Mouse (Mus musculus) MEL (cell line): ENCODE data around the gene Tnrc6c. TPM values are rescaled to one million over a fixed set of nuclear protein-coding genes. Genes with fewer than 3 reads are reported as not detected.

Experiments
- DNase-seq: peaks from one replicate; pipeline ENCODE4 v3.0.0; 2011; ENCODE audit warnings: low read depth, low spot score
- H3K27ac ChIP-seq: 2 replicates; pipeline ENCODE4 v1.5.1; 2012; ENCODE audit warnings: low read depth, mild to moderate bottlenecking, control low read depth, low read length, moderate library complexity; ENCODE audit not compliant: control insufficient read depth
- H3K27me3 ChIP-seq, 2 experiments: fragments of 150-350 bp in 1 of 2; sonication (generic) in 1 of 2; 2 replicates each; pipeline ENCODE4 v1.6.1; 2012; ENCODE audit warnings: low read length in 2 of 2, mild to moderate bottlenecking in 2 of 2, improper control_type of control experiment in 1 of 2, moderate library complexity in 1 of 2; ENCODE audit not compliant: insufficient read depth in 2 of 2, control insufficient read depth in 1 of 2
- H3K36me3 ChIP-seq, 2 experiments: 2 replicates each; pipeline ENCODE4 v1.6.1; 2012 to 2014; ENCODE audit warnings: low read length in 2 of 2, improper control_type of control experiment in 1 of 2, inconsistent platforms in 1 of 2, mild to moderate bottlenecking in 1 of 2; ENCODE audit not compliant: insufficient read depth in 2 of 2, control insufficient read depth in 1 of 2
- H3K4me1 ChIP-seq, 2 experiments: fragments of 150-350 bp in 1 of 2; sonication (generic) in 1 of 2; 2 replicates each; pipeline ENCODE4 v1.6.1; 2012; ENCODE audit warnings: low read length in 2 of 2, improper control_type of control experiment in 1 of 2, mild to moderate bottlenecking in 1 of 2; ENCODE audit not compliant: insufficient read depth in 2 of 2, control insufficient read depth in 1 of 2
- H3K4me3 ChIP-seq, 2 experiments: fragments of 150-350 bp in 1 of 2; sonication (generic) in 1 of 2; 2 replicates each; pipeline ENCODE4 v1.5.1; 2012; ENCODE audit warnings: low read depth in 2 of 2, low read length in 2 of 2, mild to moderate bottlenecking in 2 of 2, moderate library complexity in 2 of 2, control low read depth in 1 of 2, improper control_type of control experiment in 1 of 2; ENCODE audit not compliant: control insufficient read depth in 1 of 2, insufficient read depth in 1 of 2
- H3K79me2 ChIP-seq: 2 replicates; pipeline ENCODE4 v1.6.1; 2012; ENCODE audit warnings: mild to moderate bottlenecking, low read length, moderate library complexity; ENCODE audit not compliant: control insufficient read depth, poor library complexity, insufficient read depth
- H3K9ac ChIP-seq: 2 replicates; pipeline ENCODE4 v1.6.1; 2012; ENCODE audit warnings: low read depth, mild to moderate bottlenecking, control low read depth, low read length, moderate library complexity; ENCODE audit not compliant: control insufficient read depth, poor library complexity, severe bottlenecking
- H3K9me3 ChIP-seq: fragments of 150-350 bp; sonication (generic); replicated peaks from 2 replicates; pipeline ENCODE4 v1.6.1; 2012; ENCODE audit warnings: mild to moderate bottlenecking, low read length, improper control_type of control experiment, moderate library complexity; ENCODE audit not compliant: insufficient read depth
- E2F4 ChIP-seq: IDR thresholded peaks from 2 replicates; pipeline ENCODE4 v1.6.1; 2011; ENCODE audit warnings: low read depth, low read length, improper control_type of control experiment, borderline replicate concordance
- EP300 ChIP-seq, 2 experiments: IDR thresholded peaks; 2 replicates each; pipeline ENCODE4 v1.6.1; 2011; ENCODE audit warnings: improper control_type of control experiment in 2 of 2, low read length in 2 of 2, low read depth in 1 of 2, mild to moderate bottlenecking in 1 of 2
- ETS1 ChIP-seq: IDR thresholded peaks from 2 replicates; pipeline ENCODE4 v1.6.1; 2012; ENCODE audit warnings: low read depth, mild to moderate bottlenecking, inconsistent platforms, low read length, improper control_type of control experiment, moderate library complexity
- GABPA ChIP-seq: IDR thresholded peaks from 2 replicates; pipeline ENCODE4 v1.6.1; 2012; ENCODE audit warnings: low read depth, mild to moderate bottlenecking, inconsistent platforms, low read length, improper control_type of control experiment, moderate library complexity
- JUND ChIP-seq: IDR thresholded peaks from 2 replicates; pipeline ENCODE4 v1.6.1; 2011; ENCODE audit warnings: low read depth, mild to moderate bottlenecking, improper control_type of control experiment, low read length
- MAZ ChIP-seq: IDR thresholded peaks from 2 replicates; pipeline ENCODE4 v1.6.1; 2012; ENCODE audit warnings: low read depth, mild to moderate bottlenecking, inconsistent platforms, low read length, improper control_type of control experiment
- MXI1 ChIP-seq: IDR thresholded peaks from 2 replicates; pipeline ENCODE4 v1.6.1; 2011; ENCODE audit warnings: mild to moderate bottlenecking, low read depth, low read length, improper control_type of control experiment
- MYB ChIP-seq: IDR thresholded peaks from 2 replicates; pipeline ENCODE4 v1.6.1; 2011; ENCODE audit warnings: mild to moderate bottlenecking, low read depth, low read length, improper control_type of control experiment
- MYC ChIP-seq: IDR thresholded peaks from 2 replicates; pipeline ENCODE4 v1.6.1; 2011; ENCODE audit warnings: low read depth, mild to moderate bottlenecking, low read length, improper control_type of control experiment, moderate library complexity
- NELFE ChIP-seq: IDR thresholded peaks from 2 replicates; pipeline ENCODE4 v1.6.1; 2011; ENCODE audit warnings: low read depth, low read length, improper control_type of control experiment
- POLR2AphosphoS2 ChIP-seq: IDR thresholded peaks from 2 replicates; pipeline ENCODE4 v1.6.1; 2011; ENCODE audit warnings: low read length, improper control_type of control experiment
- SIN3A ChIP-seq: IDR thresholded peaks from 2 replicates; pipeline ENCODE4 v1.6.1; 2012; ENCODE audit warnings: low read length, improper control_type of control experiment, inconsistent platforms
- TBP ChIP-seq: IDR thresholded peaks from 2 replicates; pipeline ENCODE4 v1.8.0; 2011; ENCODE audit warnings: low read depth, low read length, improper control_type of control experiment
- TCF12 ChIP-seq: IDR thresholded peaks from 2 replicates; pipeline ENCODE4 v1.6.1; 2014; ENCODE audit warnings: low read depth, mild to moderate bottlenecking, inconsistent platforms, low read length, improper control_type of control experiment, moderate library complexity
- USF1 ChIP-seq: IDR thresholded peaks from 2 replicates; pipeline ENCODE4 v1.6.1; 2014; ENCODE audit warnings: low read depth, mild to moderate bottlenecking, inconsistent platforms, low read length, improper control_type of control experiment, moderate library complexity
- ZMIZ1 ChIP-seq: IDR thresholded peaks from 2 replicates; pipeline ENCODE4 v1.6.1; 2012; ENCODE audit warnings: low read depth, mild to moderate bottlenecking, inconsistent platforms, low read length, improper control_type of control experiment, moderate library complexity
- ZNF384 ChIP-seq: IDR thresholded peaks from 2 replicates; pipeline ENCODE4 v1.6.1; 2012; ENCODE audit warnings: low read depth, mild to moderate bottlenecking, inconsistent platforms, low read length, improper control_type of control experiment
- polyA plus RNA-seq, 2 experiments: library from polyadenylated mRNA; stranded (reverse) in 1 of 2; unstranded in 1 of 2; fragments of >175 nt in 1 of 2; fragments of >200 nt in 1 of 2; gene quantifications; 2 replicates each; pipeline versions ENCODE4 v1.2.1 to v1.2.4; 2012; ENCODE audit warnings: low replicate concordance in 2 of 2, low read depth in 1 of 2; ENCODE audit not compliant: insufficient read length in 2 of 2, insufficient read depth in 1 of 2, missing spikeins in 1 of 2
- total RNA-seq: library from RNA; depleted of rRNA; stranded (reverse); fragments of 300-350 nt; gene quantifications from 2 replicates; pipeline ENCODE4 v1.2.3, GENCODE M21; 2012

Gene Tnrc6c
- total and polyA plus RNA-seq, 3 experiments: 16.0 to 19.1 TPM; not detected in 1

DNA sequence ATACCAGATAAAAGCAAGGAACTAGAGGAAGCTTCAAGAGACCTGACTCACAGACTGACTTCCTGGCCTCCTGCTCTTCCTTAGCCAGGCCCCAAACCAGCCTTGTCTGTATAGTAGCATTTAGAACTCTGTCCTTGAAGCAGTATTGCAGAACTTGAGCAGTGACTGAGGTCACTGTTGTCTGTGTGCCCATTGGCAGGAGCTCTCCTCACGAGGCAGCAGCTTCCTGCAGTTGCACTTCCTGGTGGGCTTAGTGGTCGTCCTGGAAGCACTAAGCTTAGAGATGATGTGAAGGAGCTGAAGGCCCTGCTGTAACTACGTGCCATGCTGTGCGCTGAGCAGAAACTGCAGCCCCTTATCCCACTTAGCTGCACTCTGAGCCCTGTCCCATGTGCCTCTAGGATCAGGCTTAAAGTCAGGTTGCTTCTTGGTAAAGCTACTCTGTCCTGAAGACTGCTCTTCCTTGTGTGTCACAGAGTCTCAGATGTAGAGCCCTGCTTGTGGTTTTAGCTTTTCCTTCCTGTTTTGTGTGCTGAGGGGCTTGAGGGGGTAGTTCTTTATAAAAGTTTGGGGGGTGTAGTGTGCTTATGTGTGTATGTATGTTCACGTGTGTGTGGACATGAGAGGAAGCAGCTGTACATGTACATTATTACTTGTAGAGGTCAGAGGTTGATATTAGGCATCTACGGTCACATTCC is 70.7 kb downstream of the Tnrc6c start:
- no peak overlapping the region for H3K27ac ChIP-seq
- H3K4me1 ChIP-seq: peaks cover 5 to 17% of the 10 kb centered on the region in 2 experiments
- peak; percentile 64 for DNase-seq
- H3K4me3 ChIP-seq: no peak overlapping the region
- no peak for TF ChIP-seq MYB
- 0 out of 2 replicates have a peak, but pooled peaks have one; percentile 42 for TF ChIP-seq TBP
- no peak overlapping the region for H3K9ac ChIP-seq
- no peaks in the 10 kb centered on the region for H3K27me3 ChIP-seq
- no peaks in the 10 kb centered on the region for H3K79me2 ChIP-seq
- H3K36me3 ChIP-seq: peaks cover 7 to 12% of the 10 kb centered on the region in 2 experiments
- H3K9me3 ChIP-seq: no peaks in the 10 kb centered on the region

DNA sequence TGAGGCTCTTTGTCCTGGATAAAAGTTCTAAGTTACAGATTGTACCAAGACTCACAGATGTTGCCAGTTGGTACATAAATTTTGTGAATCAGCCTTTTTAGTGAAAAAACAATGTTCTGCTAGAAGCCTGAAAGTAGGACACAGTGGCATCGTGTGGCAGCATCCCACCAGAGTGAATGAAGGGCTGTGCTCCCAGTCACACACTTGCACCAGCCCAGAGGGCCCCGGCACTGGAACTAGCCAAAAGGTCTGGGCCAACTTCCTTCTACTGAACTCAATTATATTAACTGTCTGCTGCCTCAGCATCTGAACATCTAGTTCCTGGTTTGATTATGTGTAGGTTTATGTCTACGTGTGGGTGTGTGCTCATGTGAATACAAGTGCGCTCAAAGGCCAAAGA is 72.9 kb downstream of the Tnrc6c start:
- no peaks in the 10 kb centered on the region for H3K27me3 ChIP-seq
- no peak overlapping the region for H3K9ac ChIP-seq
- H3K79me2 ChIP-seq: no peaks in the 10 kb centered on the region
- no peaks in the 10 kb centered on the region for H3K9me3 ChIP-seq
- H3K27ac ChIP-seq: no peak overlapping the region
- TF ChIP-seq TCF12: no peak
- TF ChIP-seq POLR2AphosphoS2: no peak
- TF ChIP-seq MYC: no peak
- no peak for TF ChIP-seq GABPA
- TF ChIP-seq ZMIZ1: no peak
- TF ChIP-seq TBP: no peak
- no peak for TF ChIP-seq MXI1
- no peak for TF ChIP-seq USF1
- no peak for TF ChIP-seq ETS1
- TF ChIP-seq MAZ: no peak
- TF ChIP-seq E2F4: no peak
- TF ChIP-seq JUND: no peak
- no peak for TF ChIP-seq SIN3A
- TF ChIP-seq ZNF384: no peak
- TF ChIP-seq NELFE: no peak
- no peak for TF ChIP-seq EP300 (IDR thresholded peaks at IDR 0.05; ENCODE audit: low read depth in 1 of 2, low read length in 2 of 2)
- H3K36me3 ChIP-seq: peaks cover 0 to 12% of the 10 kb centered on the region in 2 experiments; a peak in 3 of 4 replicates
- H3K4me1 ChIP-seq: peaks cover 5 to 17% of the 10 kb centered on the region in 2 experiments
- peak; percentile 32 for DNase-seq
- H3K4me3 ChIP-seq: no peak overlapping the region
